Mouse (Mus musculus) cerebellum, adult 2 months (tissue): ENCODE measurements around the gene Wdr25.

Experiments used
- CTCF ChIP-seq: fragments of 200-500 bp; IDR thresholded peaks from 2 replicates; pipeline ENCODE4 v1.5.1; 2011; ENCODE audit warnings: low read depth, mild to moderate bottlenecking, control low read depth, low read length, moderate library complexity, borderline replicate concordance; ENCODE audit not compliant: insufficient read depth
- POLR2A ChIP-seq: fragments of 200-500 bp; IDR thresholded peaks from 2 replicates; pipeline ENCODE4 v1.6.1; 2011; ENCODE audit warnings: low read length, control low read depth, borderline replicate concordance; ENCODE audit not compliant: insufficient read depth

DNA sequence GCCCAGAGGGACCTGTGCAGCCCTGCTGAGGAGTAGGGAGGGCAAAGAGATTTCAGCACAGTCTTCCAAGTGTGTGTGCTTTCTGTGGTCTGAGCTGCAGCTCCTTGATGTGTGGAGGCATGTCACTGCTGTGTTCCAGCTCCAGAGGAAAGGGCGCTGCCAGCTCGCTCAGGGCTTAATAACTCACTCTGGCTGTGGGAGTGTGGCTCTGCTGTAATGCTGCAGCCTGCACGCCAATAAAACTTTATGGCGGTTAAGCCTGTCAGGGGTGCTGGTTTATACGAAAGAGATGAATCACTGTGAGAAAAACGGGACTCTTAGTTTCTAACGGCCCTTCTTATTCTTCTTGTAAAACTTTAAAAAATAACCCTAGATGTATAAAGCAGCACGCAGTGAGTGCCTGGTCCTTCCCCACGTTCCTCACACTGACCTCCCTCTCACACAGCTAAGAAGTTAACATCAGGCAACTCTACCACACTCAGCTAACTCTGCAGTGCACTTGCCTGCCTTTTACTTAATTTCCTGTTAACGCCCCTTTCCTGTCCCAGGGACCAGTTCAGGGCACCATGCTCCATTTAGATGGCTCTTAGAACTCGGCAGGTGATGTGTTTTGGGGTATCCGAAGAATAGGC is 21.4 kb downstream of the Wdr25 start:
- TF ChIP-seq POLR2A (no peak), CTCF (no peak)
